Mouse (Mus musculus): ENCODE data around the gene AA467197. TPM values are rescaled to one million over a fixed set of nuclear protein-coding genes. Genes with fewer than 3 reads are reported as not detected.

AA467197 gene
- polyA plus RNA-seq, 2 experiments from 2014 or later, result 0.73 TPM; not detected in 1

Other genes with a start within 250 kb of the AA467197 start
- 100 to 1,000 TPM in 1 of 2 experiments, 10 to 100 TPM in 1; 98.0 to 106 TPM for gene Slc28a2, start 210.5 kb upstream of the AA467197 start, polyA plus RNA-seq (2017; shearing (Covaris generic))
- 1 to 10 TPM; 6.4 to 8.8 TPM for gene Gm14085, start 152.0 kb upstream of the AA467197 start, polyA plus RNA-seq (2017; shearing (Covaris generic))
- gene Gatm, start 25.7 kb upstream of the AA467197 start, polyA plus RNA-seq (2017; shearing (Covaris generic)), result under 1 TPM; 0.28 to 0.57 TPM
- under 1 TPM; 0.51 to 0.79 TPM for gene Slc30a4, start 65.7 kb downstream of the AA467197 start, polyA plus RNA-seq (2017; shearing (Covaris generic))
- gene Bloc1s6, start 101.5 kb downstream of the AA467197 start, polyA plus RNA-seq (2017; shearing (Covaris generic)), result 10 to 100 TPM; 36.7 to 48.1 TPM
- gene Sqor, start 128.3 kb downstream of the AA467197 start, polyA plus RNA-seq (2017; shearing (Covaris generic)), result 1 to 10 TPM; 5.8 to 7.3 TPM